Mouse (Mus musculus): Measurements from ENCODE around the gene Abhd8.
A peak's percentile ranks its signal among the peaks of the same experiment; 100 is the strongest.

The Abhd8 gene

GRCm38 (mm10) chr8:71477196-71477845, 13.9 kb upstream of the Abhd8 start:
- DNase-seq: peak; percentile 67

- DNase-seq: peak; percentile 85
These were observed 12.9 kb upstream of the Abhd8 start for GRCm38 (mm10) chr8:71476099-71476940.

DNA sequence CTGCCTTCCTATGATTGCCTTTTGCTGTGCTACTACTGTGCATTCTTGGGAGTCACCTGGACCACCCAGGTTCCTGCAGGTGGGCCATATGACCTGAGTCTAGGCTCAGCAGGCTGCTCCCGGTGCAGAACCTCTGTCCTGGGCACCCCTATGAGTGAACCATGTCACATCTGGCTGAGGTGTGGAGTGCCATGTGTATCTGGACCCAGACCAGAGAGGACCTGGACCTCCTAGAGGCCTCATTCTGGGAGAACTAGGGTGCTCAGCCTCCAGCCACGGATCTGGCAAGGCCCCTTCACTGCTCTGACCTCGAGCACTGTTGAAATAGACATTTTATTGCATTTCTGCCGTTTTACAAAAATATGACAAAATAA, 12.2 kb upstream of the Abhd8 start:
- peak; percentile 67 for DNase-seq

GRCm38 (mm10) chr8:71474785-71475701, 11.6 kb upstream of the Abhd8 start:
- peak; percentile 82 for DNase-seq

- no peak for DNase-seq
These were observed 10.9 kb upstream of the Abhd8 start for GRCm38 (mm10) chr8:71474344-71474743.

DNA sequence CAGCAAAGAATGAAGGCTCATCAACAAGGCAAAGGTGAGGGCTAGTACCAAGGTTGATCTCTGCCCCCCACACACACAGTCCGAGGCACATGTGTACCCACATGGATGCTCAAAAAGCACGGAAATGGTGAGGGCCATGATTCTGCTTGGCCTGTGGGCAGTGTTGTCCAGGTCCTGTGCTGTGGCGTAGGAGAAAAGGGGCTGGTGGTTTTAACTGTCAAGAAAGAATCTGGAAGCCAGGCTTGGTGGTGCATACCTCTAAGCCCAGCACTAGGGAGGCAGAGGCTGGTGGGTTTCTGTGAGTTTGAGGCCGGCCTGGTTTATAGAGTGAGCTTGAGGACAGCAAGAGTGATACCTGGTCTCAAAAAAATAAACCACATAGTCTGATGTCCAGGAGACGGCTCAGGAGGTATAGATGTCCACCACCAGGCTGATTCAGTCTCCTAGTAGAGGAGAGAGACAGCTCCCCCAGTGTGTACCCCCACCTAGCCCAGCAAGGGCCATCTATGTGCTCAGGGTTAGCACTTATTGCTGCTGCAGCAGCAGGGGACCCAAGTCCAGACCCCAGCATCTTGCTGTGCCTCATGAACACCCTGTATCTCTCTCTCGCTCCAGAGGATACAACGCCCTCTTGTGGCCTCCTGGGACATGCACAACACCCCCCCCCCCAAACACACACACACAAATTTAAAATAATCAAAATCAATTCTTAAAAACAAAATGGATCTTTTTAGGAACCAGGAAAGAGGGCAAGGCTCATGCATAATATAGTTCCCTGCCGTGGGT, 9.3 kb upstream of the Abhd8 start:
- DNase-seq: no peak

GRCm38 (mm10) chr8:71471861-71472260, 8.4 kb upstream of the Abhd8 start:
- no peak for DNase-seq

- DNase-seq: peak; percentile 55
These were observed 7.4 kb upstream of the Abhd8 start for GRCm38 (mm10) chr8:71470913-71471255.

- DNase-seq: peak; percentile 68
These were observed 6.9 kb upstream of the Abhd8 start for GRCm38 (mm10) chr8:71470146-71470912.

DNA sequence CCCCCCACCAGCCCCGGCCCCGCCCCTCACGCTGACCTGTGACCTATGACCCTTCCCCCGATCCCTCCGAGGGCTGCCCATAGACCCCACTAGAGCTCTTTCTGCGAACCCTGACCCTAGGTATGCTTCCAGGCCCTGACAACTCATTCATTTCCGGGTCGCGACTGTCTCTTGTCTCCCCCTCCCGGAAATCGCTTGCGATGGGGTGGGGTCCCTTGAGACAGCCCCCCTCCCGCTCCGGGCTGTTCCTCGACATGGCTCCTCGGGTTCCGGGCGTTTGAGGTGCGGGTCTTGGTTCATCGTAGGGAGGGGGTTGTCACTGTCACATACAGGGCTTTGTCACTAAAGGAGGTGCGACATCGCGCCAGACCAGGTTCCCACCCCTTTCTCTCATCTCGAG, 6.0 kb upstream of the Abhd8 start:
- DNase-seq: peak; percentile 80

DNA sequence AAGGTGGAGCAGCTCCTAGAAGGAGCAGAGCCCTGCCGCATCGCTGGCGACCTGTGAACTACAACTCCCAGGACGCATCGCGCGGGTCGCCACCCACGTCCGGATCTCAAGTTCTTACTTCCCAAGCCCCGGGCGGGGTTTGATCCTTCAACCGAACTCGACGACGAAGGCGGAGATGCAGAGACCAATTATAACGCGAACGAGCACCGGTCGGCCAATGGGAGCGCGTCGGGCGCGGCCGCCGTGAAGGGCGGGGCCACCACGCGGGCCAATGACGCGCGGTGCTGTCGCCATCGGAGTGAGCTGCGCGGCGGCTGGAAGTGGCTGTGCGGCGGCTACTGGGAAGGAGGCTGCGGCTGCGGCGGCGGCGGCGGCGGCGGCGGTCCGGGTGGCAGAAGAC, 5.5 kb upstream of the Abhd8 start, which contains the start of gene Dda1:
Dda1 (plus strand) TSS at position 284 of the 400 bp plus-strand sequence.
- peak; percentile 98 for DNase-seq

DNA sequence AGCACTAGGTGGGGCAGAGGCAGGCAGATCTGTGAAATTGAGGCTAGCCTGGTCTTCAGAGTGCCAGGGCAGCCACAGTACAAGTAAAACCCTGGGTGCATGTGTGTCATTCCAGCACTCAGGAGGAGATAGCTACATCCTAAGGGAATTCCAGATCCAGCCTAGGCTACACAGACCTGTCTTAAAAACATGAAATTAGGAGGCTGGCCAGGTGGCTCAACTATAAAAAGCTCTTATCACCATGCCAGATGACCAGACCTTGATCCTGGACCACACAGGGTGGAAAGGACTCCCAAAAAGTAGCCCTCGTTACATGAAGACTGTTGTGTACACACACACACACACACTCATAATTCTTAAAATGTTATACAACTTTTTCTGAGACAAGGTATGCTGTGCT, 4.5 kb upstream of the Abhd8 start:
- peak; percentile 63 for DNase-seq

DNA sequence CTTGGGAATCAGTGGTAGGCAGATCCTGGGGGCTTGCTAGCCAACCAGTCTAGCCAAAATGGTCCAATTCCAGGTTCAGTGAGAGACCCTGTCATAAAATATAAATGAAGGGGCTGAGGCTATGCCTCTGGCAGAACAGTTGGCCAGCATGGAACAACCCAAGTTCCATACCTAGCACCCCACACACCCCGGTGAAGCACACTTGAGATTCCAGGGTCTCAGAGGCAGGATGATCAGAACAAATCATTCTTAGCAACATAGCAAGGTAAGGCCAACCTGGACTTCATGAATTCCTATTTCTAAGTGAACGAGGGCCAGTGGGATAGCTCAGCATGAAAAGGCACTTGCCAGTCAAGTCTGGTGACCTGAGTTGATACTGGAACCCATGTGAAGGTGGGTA, 3.7 kb upstream of the Abhd8 start:
- DNase-seq: peak; percentile 51

DNA sequence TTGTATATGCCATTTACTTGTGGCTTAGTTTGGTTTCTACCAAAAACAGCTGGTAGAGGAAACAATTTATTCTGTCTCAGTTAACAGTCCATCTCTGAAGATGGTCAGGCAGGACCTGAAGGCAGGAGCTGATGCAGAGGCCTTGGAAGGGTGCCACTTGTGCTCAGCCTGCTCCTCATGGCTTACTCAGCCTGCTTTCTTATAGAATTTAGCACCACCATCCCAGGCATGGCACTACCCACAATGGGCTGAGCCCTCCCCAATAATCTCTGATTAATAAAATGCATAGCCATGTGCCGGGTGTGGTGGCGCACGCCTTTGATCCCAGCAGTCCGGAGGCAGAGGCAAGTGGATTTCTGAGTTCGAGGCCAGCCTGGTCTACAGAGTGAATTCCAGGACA, 2.7 kb upstream of the Abhd8 start:
- peak; percentile 70 for DNase-seq

- DNase-seq: peak; percentile 75
These were observed 2.3 kb upstream of the Abhd8 start for GRCm38 (mm10) chr8:71465733-71466132.

DNA sequence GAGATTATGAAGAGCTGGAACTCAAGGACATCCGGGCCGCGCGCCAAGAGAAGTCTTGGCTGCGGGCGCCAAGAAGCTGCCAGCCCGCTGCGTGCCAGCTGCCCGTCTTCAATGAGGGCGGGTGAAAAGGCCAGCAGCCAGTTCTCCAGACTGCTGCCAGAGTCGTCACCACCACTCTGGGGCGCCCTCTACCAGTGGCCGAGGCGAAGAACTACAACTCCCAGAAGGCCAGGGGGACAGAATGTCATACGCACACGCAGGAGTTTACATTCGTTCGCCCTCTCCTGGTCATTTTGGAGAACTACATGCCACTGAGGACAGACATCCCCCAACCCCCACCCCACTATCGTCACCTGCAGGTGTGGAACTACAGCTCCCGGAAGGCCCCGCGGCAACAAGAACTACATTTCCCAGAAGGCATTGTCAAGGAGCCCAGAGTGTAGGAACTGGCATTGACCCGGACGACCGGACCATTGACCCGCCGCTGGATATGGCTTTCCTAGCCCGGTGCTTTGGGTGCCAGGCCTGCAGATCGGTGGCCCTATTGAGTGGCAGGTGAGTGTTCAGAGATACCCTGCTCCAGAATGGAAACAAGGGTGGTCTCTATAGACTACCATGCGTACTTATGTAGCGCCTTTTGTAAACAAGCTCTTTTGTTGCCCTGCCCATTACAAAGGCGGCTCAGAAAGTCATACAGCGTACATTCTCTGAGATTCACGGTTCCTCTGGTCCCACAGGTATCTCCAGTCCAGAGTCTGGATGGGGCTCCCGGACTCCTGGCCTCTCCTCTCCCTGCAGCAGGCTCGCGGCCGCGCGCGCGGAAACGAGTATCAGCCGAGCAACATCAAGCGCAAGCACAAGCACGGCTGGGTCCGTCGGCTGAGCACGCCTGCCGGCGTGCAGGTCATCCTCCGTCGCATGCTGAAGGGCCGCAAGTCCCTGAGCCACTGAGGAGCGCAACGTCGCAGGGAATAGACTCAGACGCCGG, 1.4 kb upstream of the Abhd8 start, which contains the start of gene Mrpl34:
Mrpl34 (plus strand) TSS at position 447 of the 988 bp plus-strand sequence.
- DNase-seq: peak; percentile 100

GRCm38 (mm10) chr8:71462786-71463185, 669 bp downstream of the Abhd8 start:
- DNase-seq: peak; percentile 87

DNA sequence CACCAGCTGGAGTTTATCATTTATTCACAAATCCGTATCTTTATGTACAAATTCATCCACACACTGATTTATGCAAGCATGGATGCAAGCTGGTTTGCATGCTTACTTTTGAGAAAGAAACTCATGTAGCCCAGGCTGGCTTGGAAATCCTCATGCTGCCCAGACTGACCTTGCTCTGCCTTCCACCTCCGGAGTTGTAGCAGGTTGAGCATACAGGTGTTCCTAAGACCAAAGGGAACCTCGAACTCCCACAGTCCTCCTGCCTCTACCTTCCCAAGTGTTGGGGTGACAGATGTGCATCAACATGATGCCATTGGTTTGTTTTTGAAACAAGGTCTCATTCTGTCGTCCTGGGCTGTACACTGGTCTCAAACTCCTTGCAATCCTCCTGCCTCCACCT, 1.3 kb downstream of the Abhd8 start:
- DNase-seq: no peak

DNA sequence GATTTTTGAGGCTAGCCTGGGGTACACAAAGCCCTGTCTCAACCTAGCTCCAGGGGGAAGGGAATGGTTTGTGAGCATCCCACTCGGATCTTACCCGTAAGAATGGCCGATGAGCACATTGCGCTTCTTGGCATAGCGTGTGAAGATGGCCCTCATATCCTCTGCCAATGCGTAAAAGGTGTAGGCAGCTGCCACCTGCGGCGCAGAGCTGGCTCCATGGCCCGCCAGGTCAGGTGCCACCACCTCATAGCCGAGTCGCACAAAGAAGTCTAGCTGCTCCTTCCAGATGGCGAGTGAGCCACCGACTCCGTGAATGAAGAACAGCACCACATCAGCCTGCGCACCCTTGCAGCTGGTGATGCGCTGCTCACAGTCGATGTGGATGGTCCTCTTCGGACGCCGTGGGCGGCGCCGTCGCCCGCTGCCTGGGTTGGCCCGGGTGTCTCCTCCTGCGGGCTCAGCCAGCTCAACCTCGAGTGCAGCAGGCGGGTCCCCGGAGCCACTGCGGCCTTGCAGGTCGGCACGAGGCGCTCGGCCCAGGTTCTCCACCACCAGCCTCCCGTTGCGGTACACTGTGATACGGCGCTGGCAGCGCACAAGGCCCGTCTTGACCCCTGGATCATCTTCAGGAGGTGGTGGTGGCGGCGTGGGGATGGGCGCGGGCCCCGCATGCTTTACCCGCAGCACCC, 2.2 kb downstream of the Abhd8 start:
- peak; percentile 72 for DNase-seq

GRCm38 (mm10) chr8:71460716-71461115, 2.7 kb downstream of the Abhd8 start:
- peak; percentile 20 for DNase-seq

Measured in cerebellum, adult 9-10 months (tissue).